In genomic region chr14:54086660-54087059, GRCm38 (mm10) we compare ENCODE assay signal across 16 mouse cellular contexts.
DNase-seq lines count a peak whose midpoint lies in the region.
"Had no signal": no experiment of that assay in that cellular context is flagged by ENCODE, and none has a peak within 500 bp of the region (broad histone marks: within the 10 kb centered on the region; RNA-seq: fewer than 3 reads in every experiment).

No protein-coding gene starts in this region.

- peak; percentile 28 for DNase-seq in layer of hippocampus, adult 11-12 months (ENCODE audit: low spot score)
- DNase-seq in layer of hippocampus, adult 9-10 months (ENCODE audit: low spot score), result no peak
- DNase-seq in brain, adult 2 months (ENCODE audit: low read depth, low spot score), result peak; percentile 88
- peak; percentile 71 to 91 for DNase-seq in frontal cortex, postnatal 36 days (ENCODE audit: low spot score in 2 of 2)
- peak; percentile 37 for DNase-seq in right cerebral cortex, postnatal 14 days
- no peak for DNase-seq in cerebellum, adult 11 months
- DNase-seq in spleen, postnatal 4 days (ENCODE audit: low spot score in 2 of 2), result no peak
- DNase-seq: adrenal gland, postnatal 36 days; cerebellum, adult 8-10 months; gastrocnemius, postnatal 14 days; heart, postnatal 4 days; kidney, adult 9 months; kidney, postnatal 25 days; layer of hippocampus, postnatal 36 days; liver; thymus, postnatal 25 days had no signal

Comparison
In these comparisons a context has a peak if more than half of its experiments do, and no peak if none do; other contexts are left out.
1. DNase-seq: peak in layer of hippocampus, adult 11-12 months (single experiment), brain, adult 2 months (single experiment), frontal cortex, postnatal 36 days (2 of 2) and right cerebral cortex, postnatal 14 days (single experiment); none in layer of hippocampus, adult 9-10 months (single experiment), cerebellum, adult 11 months (single experiment) and spleen, postnatal 4 days (0 of 2).